Mouse (Mus musculus): ENCODE data around the gene Rab5c.

Rab5c gene

GRCm38 (mm10) chr11:100719312-100719711 is 18.7 kb downstream of the Rab5c start:
- no peak for DNase-seq

GRCm38 (mm10) chr11:100718866-100719265 is 19.1 kb downstream of the Rab5c start:
- DNase-seq = no peak

- no peak for DNase-seq
These were observed 19.6 kb downstream of the Rab5c start for GRCm38 (mm10) chr11:100718462-100718861.

GRCm38 (mm10) chr11:100716649-100717048 is 21.4 kb downstream of the Rab5c start:
- DNase-seq = no peak

GRCm38 (mm10) chr11:100714948-100715347 is 23.1 kb downstream of the Rab5c start:
- no peak for DNase-seq

- DNase-seq = peak; percentile 90
These were observed 23.5 kb downstream of the Rab5c start for GRCm38 (mm10) chr11:100714534-100714915.

GRCm38 (mm10) chr11:100713735-100714533 is 24.1 kb downstream of the Rab5c start, which contains the start of gene Hspb9:
Gene Hspb9, plus strand, starts transcription at chr11:100713850.
- peak; percentile 92 for DNase-seq

GRCm38 (mm10) chr11:100713174-100713573 is 24.8 kb downstream of the Rab5c start:
- DNase-seq = no peak

GRCm38 (mm10) chr11:100711783-100712615 is 26.0 kb downstream of the Rab5c start, which contains the start of gene Kat2a:
Gene Kat2a, minus strand, starts transcription at chr11:100712465.
- peak; percentile 86 for DNase-seq

GRCm38 (mm10) chr11:100710977-100711376 is 27.0 kb downstream of the Rab5c start:
- DNase-seq = no peak

- DNase-seq = no peak
These were observed 27.5 kb downstream of the Rab5c start for GRCm38 (mm10) chr11:100710528-100710927.

GRCm38 (mm10) chr11:100709201-100709810 is 28.7 kb downstream of the Rab5c start:
- no peak for DNase-seq

- no peak for DNase-seq
These were observed 32.8 kb downstream of the Rab5c start for GRCm38 (mm10) chr11:100705095-100705747.

GRCm38 (mm10) chr11:100703851-100704531 is 34.0 kb downstream of the Rab5c start, which contains the start of gene Dhx58:
Gene Dhx58, minus strand, starts transcription at chr11:100704271.
- DNase-seq = no peak

GRCm38 (mm10) chr11:100703366-100703765 is 34.6 kb downstream of the Rab5c start:
- no peak for DNase-seq

GRCm38 (mm10) chr11:100702906-100703305 is 35.1 kb downstream of the Rab5c start:
- no peak for DNase-seq

- peak; percentile 71 for DNase-seq
These were observed 35.7 kb downstream of the Rab5c start for GRCm38 (mm10) chr11:100702081-100702851.

- peak; percentile 78 for DNase-seq
These were observed 36.7 kb downstream of the Rab5c start for GRCm38 (mm10) chr11:100701301-100701700.

GRCm38 (mm10) chr11:100700710-100701109 is 37.3 kb downstream of the Rab5c start:
- no peak for DNase-seq

GRCm38 (mm10) chr11:100697921-100698320 is 40.1 kb downstream of the Rab5c start:
- DNase-seq = no peak

GRCm38 (mm10) chr11:100694926-100695325 is 43.1 kb downstream of the Rab5c start:
- DNase-seq = peak; percentile 88

All from thymus, postnatal 4 days (tissue).